Mouse (Mus musculus) urinary bladder, adult 2 months (tissue): ENCODE measurements around the gene Creb5. TPM values are rescaled to one million over a fixed set of nuclear protein-coding genes. Genes with fewer than 3 reads are reported as not detected.

Source experiments
- DNase-seq: peaks from one replicate; pipeline ENCODE4 v3.0.0; 2022; ENCODE audit warnings: low spot score
- polyA plus RNA-seq: library from polyadenylated mRNA; depleted of rRNA; stranded (reverse); fragments of >200 nt; gene quantifications from 2 replicates; pipeline ENCODE4 v1.2.3, GENCODE M21; 2012

Gene Creb5
- polyA plus RNA-seq, 1 experiment: 1.9 TPM

DNA sequence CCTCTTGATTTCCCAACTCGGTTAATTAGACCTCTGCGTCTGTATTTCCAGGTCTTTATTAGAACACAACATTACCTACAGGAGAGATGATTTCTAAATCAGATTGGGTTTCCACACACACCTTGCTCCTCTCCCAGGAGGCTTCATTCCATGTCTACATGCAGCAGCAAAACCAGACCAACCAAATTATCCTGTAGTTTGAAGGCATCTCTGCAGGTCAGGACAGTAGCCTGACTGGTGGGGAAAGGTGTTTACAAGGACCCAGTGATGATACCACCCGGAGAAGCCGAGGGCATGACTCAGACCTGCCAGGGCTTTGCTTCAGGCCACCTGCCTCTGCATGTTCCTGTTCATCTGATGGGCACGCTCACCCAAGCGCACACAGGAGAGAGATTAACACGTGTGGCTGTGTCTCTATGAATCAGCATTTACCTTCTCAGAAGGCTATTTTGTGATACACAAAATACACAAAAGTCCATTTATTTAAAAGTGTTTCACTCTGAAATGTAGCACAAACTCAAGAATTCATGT lies 355.8 kb downstream of the Creb5 start:
- DNase-seq: no peak

GRCm38 (mm10) chr6:53643481-53643880 lies 356.4 kb downstream of the Creb5 start:
- no peak for DNase-seq

GRCm38 (mm10) chr6:53644056-53644455 lies 357.0 kb downstream of the Creb5 start:
- no peak for DNase-seq

DNA sequence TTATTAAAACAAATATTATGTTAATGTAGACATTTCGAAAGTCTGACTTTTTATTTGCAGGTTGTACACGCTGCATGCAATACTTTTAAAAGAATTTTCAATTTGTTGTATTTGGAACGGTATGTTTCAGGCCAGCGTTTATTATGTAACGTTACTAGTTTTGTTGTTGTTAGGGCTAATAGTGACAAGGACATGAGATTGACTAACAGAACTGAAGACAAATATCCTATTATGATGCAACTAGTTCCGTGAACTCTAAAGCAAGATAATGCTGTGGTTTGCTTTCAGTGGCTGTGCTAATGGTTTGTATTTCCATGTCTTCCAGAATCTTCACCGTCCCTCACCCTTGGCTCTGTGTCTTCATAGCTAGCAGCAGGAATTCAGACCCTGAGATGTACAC lies 357.9 kb downstream of the Creb5 start:
- DNase-seq: no peak

DNA sequence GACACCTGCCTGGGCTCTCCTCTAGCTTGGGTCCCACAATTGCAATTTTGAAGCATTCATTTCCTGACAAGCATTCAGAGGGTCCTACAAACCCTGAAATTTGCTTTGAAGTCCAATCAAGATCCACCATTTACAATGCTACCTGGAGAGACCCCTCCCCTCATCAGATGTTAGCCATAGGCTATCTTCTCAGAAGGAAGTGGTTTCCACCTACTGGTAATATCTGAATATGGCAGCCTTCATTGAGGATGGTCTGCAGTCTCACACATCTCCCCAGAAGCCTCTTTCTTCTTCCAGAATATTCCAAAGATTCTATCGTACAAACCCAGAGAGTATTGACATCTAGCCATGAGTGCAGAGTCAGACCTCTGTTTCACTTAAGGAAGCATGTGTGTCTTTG lies 362.7 kb downstream of the Creb5 start:
- no peak for DNase-seq

GRCm38 (mm10) chr6:53652691-53653090 lies 365.6 kb downstream of the Creb5 start:
- DNase-seq: no peak

DNA sequence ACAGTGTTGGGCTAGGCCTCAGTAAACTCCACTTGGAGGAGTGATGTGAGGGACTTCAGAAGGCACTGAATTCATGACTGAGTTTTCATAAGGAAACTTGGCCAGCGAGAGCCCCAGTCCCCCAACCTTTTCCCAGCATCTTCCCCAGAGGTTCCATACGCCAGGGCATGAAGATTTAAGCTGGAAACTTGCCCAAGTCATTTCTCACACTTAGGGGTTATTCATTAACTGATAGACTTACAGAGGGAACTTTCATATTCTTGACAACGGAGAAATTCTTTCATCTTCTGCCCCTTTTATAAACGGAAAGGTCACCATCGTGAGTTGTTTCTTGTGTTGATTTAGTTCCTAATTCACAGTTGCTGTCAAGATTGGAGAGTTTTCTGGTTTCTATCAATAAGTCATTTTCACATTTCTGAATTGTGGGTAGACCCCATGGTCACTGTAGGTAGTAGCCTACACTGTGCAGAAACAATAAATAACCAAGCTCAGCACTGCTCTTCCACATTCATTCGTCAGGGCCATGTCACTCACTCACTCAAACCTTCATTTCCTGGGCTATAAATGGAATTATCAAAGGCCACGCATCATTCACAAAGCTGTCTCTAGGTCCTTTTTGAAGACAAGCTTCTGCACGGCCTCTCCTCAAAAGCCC lies 366.8 kb downstream of the Creb5 start:
- no peak for DNase-seq

- DNase-seq: no peak
Observed at GRCm38 (mm10) chr6:53654361-53654824, 367.3 kb downstream of the Creb5 start.

GRCm38 (mm10) chr6:53656466-53656865 lies 369.4 kb downstream of the Creb5 start:
- no peak for DNase-seq

- DNase-seq: no peak
Observed at GRCm38 (mm10) chr6:53657483-53657882, 370.4 kb downstream of the Creb5 start.

- DNase-seq: no peak
Observed at GRCm38 (mm10) chr6:53662858-53663833, 376.1 kb downstream of the Creb5 start.

GRCm38 (mm10) chr6:53664759-53665158 lies 377.7 kb downstream of the Creb5 start:
- DNase-seq: no peak

DNA sequence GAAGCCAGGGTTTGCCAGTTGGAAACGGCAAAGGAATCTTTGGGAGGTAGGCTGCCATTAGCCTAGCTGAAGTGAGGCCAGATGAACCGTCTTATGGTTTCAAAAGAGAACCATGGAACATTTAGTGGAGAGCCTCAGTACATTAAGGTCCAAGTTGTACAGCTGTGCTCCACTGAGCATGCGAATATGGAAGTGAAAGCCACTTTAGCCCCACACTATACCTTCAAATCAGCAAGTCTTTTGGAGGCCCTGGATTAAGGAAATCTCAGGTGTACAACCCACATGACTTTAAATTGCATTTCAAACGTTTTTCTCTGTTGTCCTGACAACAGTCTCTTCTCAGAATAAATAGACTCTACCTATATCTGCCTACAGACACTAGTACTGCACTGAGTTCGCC lies 379.4 kb downstream of the Creb5 start:
- no peak for DNase-seq

GRCm38 (mm10) chr6:53678307-53678706 lies 391.2 kb downstream of the Creb5 start:
- no peak for DNase-seq

DNA sequence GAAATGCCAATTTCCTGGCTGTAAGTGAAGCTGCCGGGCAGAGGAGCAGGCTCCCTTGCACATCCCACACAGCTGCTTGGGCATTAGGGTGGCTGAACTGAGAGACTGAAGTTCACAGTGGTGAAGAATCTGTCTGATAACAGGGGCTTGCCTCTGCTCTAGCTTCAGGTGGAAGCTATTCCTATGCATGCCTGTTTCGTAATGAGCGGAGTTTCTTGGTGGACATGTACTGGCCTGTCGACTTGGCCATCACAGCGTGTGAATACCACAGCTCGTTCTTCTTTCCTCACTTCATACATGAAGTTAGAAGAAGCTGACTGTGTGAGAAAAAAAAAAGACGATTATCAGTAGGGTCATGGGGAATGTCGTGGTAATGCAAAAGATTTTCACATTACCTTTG lies 393.0 kb downstream of the Creb5 start:
- DNase-seq: no peak

DNA sequence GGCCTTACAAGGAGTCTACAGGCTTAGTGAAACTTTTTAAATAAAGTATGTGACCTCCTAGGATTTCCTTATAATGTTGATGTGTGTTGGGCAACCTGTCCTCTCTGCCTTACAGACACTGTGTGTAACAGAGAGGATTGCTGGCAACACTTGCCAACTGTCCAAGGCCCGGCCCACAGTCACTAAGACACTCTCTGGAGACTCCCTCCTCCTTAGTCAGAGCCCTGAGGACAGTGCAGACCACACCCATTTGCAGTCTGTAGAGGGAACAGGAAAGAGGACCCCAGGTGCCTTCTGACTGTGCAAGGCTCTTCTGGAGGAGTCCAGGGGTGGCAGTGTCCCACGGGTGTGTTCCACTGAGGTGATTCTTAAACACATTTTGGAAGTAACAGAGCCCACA lies 397.3 kb downstream of the Creb5 start:
- no peak for DNase-seq

GRCm38 (mm10) chr6:53685323-53685722 lies 398.3 kb downstream of the Creb5 start:
- DNase-seq: no peak

DNA sequence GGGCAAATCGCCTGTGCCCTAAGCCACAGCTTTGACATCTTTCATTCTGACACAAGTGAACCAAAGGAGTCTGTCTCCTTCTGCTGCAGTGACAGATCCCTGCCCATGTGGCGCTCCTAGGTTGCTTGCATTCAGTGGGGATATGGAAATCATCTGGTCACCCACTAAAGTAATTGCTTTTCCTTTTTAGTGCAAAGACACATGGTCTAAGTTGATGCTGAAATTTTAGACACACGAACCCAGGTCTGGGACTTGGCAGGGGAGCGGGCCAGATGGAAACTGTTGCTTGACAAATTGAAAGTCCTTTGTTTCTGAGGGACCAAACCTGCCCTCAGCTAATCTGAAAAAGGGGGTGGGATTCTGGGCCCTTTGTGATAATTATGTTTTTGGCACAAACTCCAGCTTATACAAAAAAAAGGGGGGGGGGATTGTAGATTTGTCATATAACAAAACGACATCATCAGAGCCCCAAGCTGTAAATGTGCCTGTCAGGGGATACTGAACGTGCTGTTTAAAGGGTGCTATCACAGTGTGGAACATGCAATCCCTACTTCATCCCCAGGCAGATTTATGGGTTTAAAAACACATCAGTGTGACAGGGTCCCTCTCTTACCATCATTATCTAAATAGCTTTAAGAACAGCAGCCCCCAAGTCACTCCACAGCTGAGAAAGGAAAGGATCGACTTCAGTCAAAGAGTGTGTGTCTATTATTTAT lies 401.9 kb downstream of the Creb5 start:
- no peak for DNase-seq

DNA sequence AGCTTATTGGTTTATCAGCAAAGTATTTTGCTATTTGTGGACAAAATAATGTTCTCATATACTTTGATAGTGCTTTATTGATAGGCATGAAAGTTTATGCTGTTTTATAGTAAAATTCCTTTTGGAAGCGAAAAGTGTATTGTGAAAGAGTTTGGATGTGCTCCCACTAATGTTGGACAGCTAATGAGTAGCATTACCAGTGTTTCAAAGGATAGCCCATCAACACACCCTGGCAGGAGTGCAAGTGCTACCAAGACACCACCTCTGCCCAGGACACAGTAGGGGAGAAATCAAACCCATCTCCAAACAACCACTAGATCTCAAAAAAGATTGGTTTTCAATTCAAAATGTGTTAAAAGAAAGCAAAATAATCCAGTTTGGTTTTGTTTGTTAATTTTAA lies 403.9 kb downstream of the Creb5 start:
- no peak for DNase-seq

GRCm38 (mm10) chr6:53695216-53695615 lies 408.1 kb downstream of the Creb5 start:
- no peak for DNase-seq

DNA sequence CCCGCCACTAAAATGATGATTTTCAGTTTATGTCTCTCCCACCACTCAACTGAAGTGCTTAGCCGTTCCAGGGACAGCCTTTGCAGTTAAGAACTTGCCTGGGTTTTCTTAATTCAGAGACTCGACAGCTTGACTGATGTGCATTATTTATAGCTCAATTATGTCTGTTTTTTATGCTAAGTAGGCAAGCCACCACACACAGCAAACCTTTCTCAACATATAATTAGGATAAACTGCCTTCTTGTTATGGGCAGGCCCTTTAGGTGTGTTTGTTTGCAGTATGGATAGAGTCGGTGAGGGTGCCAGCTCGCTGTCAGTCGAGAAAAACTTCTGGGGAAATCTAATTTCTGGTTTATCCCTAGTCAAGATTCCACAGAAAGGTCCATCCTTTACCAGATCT lies 409.4 kb downstream of the Creb5 start:
- no peak for DNase-seq

DNA sequence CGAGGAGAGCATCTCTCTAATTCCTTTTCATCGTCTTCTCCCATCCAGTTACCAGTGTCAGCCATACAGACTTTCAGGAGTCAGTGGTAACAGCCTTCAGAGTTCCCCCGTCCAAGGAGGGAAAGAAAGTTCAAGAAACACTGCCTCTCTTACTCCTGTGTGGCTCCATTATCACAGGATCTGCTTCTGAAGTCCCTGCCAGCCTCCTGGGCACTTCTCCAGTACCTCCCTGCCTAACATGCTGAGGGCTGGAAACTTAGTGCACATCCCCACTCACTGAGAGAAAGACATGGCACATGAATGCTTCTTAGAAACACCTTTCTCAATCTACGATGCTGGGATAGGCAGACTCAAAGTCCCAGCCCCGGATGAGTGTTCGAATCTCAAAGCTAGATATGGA lies 409.9 kb downstream of the Creb5 start:
- no peak for DNase-seq
